Mouse (Mus musculus): ENCODE measurements at regions not wholly inside any gene's neighbourhood (a gene's known extent, or its start where the extent isn't known, plus 50 kb on each side); places are given as distances from the start of the nearest gene placed in this dataset.

- DNase-seq (ENCODE audit: inconsistent age in 2 of 2, low spot score in 1 of 2) = no peak
Measured at GRCm38 (mm10) chr11:64156640-64157039, 77.4 kb upstream of the Cox10 start.

GRCm38 (mm10) chr11:64139483-64139882 lies 60.2 kb upstream of the Cox10 start:
- no peak for DNase-seq (ENCODE audit: inconsistent age in 2 of 2, low spot score in 1 of 2)

GRCm38 (mm10) chr11:64138934-64139333 lies 59.7 kb upstream of the Cox10 start:
- DNase-seq (ENCODE audit: inconsistent age in 2 of 2, low spot score in 1 of 2) = no peak

GRCm38 (mm10) chr11:64135766-64136165 lies 56.5 kb upstream of the Cox10 start:
- no peak for DNase-seq (ENCODE audit: inconsistent age in 2 of 2, low spot score in 1 of 2)

- DNase-seq (ENCODE audit: inconsistent age in 2 of 2, low spot score in 1 of 2) = no peak
Measured at GRCm38 (mm10) chr11:64135308-64135591, 56.0 kb upstream of the Cox10 start.

GRCm38 (mm10) chr11:64134571-64135307 lies 55.5 kb upstream of the Cox10 start:
- DNase-seq (ENCODE audit: inconsistent age in 2 of 2, low spot score in 1 of 2) = no peak
